Mouse (Mus musculus): ENCODE results near the gene Adpgk. TPM values are rescaled to one million over a fixed set of nuclear protein-coding genes. Genes with fewer than 3 reads are reported as not detected.

The Adpgk gene
- 13.1 TPM for polyA plus RNA-seq (2014; fragmentation: Illumina TruSeq; extraction: RNeasy Lipid Tissue Mini Kit (QIAGEN cat#74804); ENCODE audit: insufficient read depth, low read depth, low replicate concordance)

GRCm38 (mm10) chr9:59290957-59291687 lies at the start of gene Adpgk:
TSS of gene Adpgk (plus strand) at chr9:59291558.

GRCm38 (mm10) chr9:59353253-59353639 lies 61.9 kb downstream of the Adpgk start, which contains the start of gene Bbs4:
TSS of gene Bbs4 (minus strand) at chr9:59353508.

Other genes starting within 250 kb of the Adpgk start
- gene Bbs4, start 62.0 kb downstream of the Adpgk start, polyA plus RNA-seq (2014; fragmentation: Illumina TruSeq; extraction: RNeasy Lipid Tissue Mini Kit (QIAGEN cat#74804); ENCODE audit: insufficient read depth, low read depth, low replicate concordance), result 6.7 TPM
- 16.2 TPM for gene Arih1, start 195.1 kb downstream of the Adpgk start, polyA plus RNA-seq (2014; fragmentation: Illumina TruSeq; extraction: RNeasy Lipid Tissue Mini Kit (QIAGEN cat#74804); ENCODE audit: insufficient read depth, low read depth, low replicate concordance)
- 88.5 TPM for gene Hexa, start 248.0 kb downstream of the Adpgk start, polyA plus RNA-seq (2014; fragmentation: Illumina TruSeq; extraction: RNeasy Lipid Tissue Mini Kit (QIAGEN cat#74804); ENCODE audit: insufficient read depth, low read depth, low replicate concordance)
- 1.0 TPM for gene Tmem202, start 248.3 kb downstream of the Adpgk start, polyA plus RNA-seq (2014; fragmentation: Illumina TruSeq; extraction: RNeasy Lipid Tissue Mini Kit (QIAGEN cat#74804); ENCODE audit: insufficient read depth, low read depth, low replicate concordance)

Data from lung, adult 10 weeks (tissue).